Mouse (Mus musculus): ENCODE measurements around the gene Cnnm4. TPM values are rescaled to one million over a fixed set of nuclear protein-coding genes. Genes with fewer than 3 reads are reported as not detected.

Gene Cnnm4
- total RNA-seq, 2 experiments from 2014 or later = 13.0 to 13.8 TPM

DNA sequence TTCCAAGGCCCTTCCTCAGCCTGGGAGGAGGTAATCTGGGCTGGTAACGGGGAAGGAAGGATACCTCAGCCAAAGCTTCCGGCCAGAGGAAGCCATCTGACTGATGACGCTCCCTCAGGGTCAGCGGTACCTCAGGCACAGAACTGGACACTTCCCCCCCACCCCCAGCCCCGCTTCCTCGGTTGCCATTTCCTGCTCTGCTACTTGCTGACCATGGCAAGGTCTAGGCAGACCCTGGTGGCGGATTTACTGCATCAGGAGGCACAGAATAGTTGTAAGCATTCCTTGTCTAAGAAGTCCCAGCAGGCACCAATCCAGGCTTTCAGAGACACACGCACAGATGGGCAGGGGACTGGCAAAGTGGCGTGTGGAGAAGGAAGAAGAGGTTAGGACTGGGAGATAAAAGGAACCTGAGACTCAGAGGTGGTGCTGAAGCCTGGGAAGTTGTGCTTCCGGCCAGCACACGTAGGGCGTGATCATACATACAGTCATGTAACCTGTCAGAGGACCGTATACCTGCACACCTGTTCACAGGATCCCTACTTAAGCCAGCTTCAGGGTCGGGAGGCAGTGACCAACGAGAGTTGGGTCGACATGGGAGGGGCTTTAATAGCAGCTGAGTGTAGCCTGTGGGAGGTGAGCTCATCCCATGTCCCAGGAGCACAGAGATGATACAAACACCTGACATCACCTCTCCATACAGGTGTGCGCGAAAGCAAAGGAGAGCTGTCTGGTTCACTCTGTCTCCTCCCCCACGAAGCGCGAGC, 83.4 kb downstream of the Cnnm4 start:
- intact Hi-C loops (cut with DNase I) = no loop called here
- no peak for DNase-seq (ENCODE audit: low spot score in 2 of 2)

DNA sequence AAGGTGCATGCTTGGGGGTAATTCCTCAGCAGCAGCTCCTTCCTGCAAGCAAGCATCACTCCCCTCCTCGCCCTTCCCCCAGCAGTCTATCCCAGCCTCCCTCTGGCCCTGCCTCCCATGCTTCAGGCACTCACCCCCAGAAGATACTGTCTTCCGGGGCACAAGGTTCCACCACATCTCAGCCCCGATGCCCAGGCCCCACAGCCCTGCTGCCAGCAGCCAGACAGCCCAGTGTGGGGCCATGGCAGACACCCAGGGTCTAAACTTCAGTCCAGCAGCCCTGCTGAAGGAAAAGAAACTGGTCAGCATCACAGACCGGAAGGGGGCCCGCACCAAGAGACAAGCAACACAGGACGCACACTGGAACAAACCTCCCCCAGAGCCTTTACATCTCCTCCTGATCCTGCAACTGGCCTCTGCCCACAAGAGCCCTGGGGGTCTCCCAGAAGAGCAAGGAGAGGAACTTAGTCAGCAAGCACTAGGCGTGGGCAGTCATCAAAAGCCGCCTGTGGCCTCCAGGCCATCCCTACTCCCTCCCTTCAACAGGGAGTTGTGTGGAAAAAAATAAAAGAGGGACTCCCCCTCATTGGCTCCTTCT, 84.5 kb downstream of the Cnnm4 start:
- no peak for DNase-seq (ENCODE audit: low spot score in 2 of 2)
- intact Hi-C loops (cut with DNase I) = loop anchor here (2.0 kb wide), 1 partner anchor 79 kb away; no protein-coding TSS in a partner anchor

DNA sequence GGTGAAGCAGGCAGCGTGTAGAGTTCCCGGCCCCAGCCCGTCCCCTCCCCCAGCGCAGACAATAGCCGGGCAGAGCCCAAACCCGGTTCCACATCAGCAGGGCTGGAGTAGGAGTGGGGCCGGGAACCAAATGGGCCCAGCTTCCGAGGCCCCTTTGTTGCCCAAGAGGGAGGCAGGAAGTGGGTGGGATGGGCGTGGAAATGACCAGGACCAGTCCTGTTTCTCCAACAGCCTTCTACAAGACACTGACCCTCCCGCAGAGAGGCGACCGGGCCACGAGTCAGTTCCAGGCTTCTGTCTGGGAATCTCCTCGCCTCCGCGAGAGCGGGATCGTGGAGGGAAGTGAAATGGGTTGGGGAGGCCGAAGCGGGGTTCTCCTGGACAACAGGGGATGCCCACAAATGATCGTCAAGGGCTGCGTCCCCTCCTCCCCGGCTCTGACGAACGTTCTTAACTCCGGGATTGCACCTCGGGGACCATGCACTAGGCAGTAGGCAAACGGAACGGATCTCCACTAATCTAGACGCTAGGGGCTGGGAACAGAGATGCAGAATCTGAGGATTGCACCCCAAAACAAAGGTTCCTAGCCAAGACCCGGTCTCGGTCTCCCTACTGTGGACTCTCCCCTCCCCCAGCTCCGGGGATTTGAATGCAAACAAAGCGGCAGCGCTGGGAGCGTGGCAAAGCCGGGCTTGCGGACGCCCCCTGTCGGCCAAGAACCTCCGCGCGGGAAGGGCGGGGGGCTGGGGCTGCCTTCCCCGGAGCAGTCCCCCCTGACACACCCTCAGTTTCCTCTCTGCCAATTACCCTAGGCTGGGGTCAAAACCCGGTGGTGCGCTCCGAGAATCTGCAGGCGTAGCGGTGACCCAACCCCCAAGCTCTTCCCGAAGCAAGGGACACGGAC, 85.4 kb downstream of the Cnnm4 start:
- intact Hi-C loops (cut with DNase I) = loop anchor here (2.0 kb wide), 1 partner anchor 78 kb away; no protein-coding TSS in a partner anchor
- peak; percentile 92 for DNase-seq (ENCODE audit: low spot score in 2 of 2)

DNA sequence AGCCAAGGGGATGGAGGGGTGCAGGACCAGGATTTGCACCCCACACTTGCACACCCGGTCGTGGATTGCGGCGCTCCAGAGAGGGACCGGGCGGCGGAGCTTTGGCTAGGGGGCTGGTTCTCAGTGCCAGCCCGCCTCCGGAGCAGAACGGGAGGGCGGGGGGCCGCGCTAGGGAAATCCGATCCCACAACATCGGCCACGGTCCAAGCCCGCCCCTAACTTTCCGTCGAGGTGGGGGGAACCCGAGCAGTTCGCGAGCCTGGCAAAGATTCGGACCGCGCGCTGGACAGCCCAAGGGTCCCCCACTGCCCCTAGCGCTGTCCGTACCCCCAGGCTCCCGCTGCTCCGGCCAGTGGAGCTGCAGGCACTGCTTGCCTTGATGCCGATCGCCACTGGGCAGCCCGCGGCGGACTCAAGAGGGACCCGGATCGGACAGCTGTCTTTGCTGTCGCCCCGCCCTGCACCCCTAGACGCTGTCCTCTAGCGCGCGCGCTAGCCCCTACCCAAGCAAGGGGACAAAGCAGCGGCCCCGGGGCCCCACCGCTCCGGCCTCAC, 86.1 kb downstream of the Cnnm4 start:
- intact Hi-C loops (cut with DNase I) = loop anchor here (2.0 kb wide), 1 partner anchor 77 kb away; no protein-coding TSS in a partner anchor
- peak; percentile 67 to 69 for DNase-seq (ENCODE audit: low spot score in 2 of 2)

Small RNA genes within 50 kb of the gene (microRNA-seq; reads per million reads assigned to microRNA genes)
- gene Gm47280 = 0 to 0.50 reads per million in 2 experiments

Other genes with a start within 250 kb of the Cnnm4 start
- 10 to 100 TPM; 48.7 to 51.7 TPM for gene Uggt1, start 226.9 kb upstream of the Cnnm4 start, total RNA-seq (2021)
- under 1 TPM in 1 of 2 experiments, not detected in 1; 0.71 TPM for gene Neurl3, start 196.9 kb upstream of the Cnnm4 start, total RNA-seq (2021)
- gene Arid5a, start 163.9 kb upstream of the Cnnm4 start, total RNA-seq (2021) = 10 to 100 TPM; 14.9 to 16.4 TPM
- 10 to 100 TPM; 60.9 to 62.9 TPM for gene Kansl3, start 102.4 kb upstream of the Cnnm4 start, total RNA-seq (2021)
- not detected for gene Fer1l5, start 99.3 kb upstream of the Cnnm4 start, total RNA-seq (2021)
- gene Lman2l, start 26.3 kb upstream of the Cnnm4 start, total RNA-seq (2021) = 10 to 100 TPM; 41.3 to 46.5 TPM
- 10 to 100 TPM; 32.1 to 32.7 TPM for gene Cnnm3, start 40.2 kb downstream of the Cnnm4 start, total RNA-seq (2021)
- gene Ankrd23, start 65.3 kb downstream of the Cnnm4 start, total RNA-seq (2021) = 1 to 10 TPM; 6.1 to 6.3 TPM
- not detected for gene Gm42417, start 67.8 kb downstream of the Cnnm4 start, total RNA-seq (2021)
- gene Ankrd39, start 75.8 kb downstream of the Cnnm4 start, total RNA-seq (2021) = 10 to 100 TPM; 11.1 to 13.0 TPM
- 10 to 100 TPM; 16.0 to 16.9 TPM for gene Sema4c, start 86.7 kb downstream of the Cnnm4 start, total RNA-seq (2021)
- gene Fam178b, start 211.6 kb downstream of the Cnnm4 start, total RNA-seq (2021) = not detected
- 100 to 1,000 TPM; 591 to 598 TPM for gene Cox5b, start 219.8 kb downstream of the Cnnm4 start, total RNA-seq (2021)
- gene 4933424G06Rik, start 238.5 kb downstream of the Cnnm4 start, total RNA-seq (2021) = 1 to 10 TPM; 1.2 to 2.3 TPM
- gene Actr1b, start 242.8 kb downstream of the Cnnm4 start, total RNA-seq (2021) = 100 to 1,000 TPM; 332 to 370 TPM